Mouse (Mus musculus) MEL (cell line): Measurements from ENCODE around the gene Hemk1.

ENCODE experiments used
- GATA1 ChIP-seq: IDR thresholded peaks from 2 replicates; pipeline ENCODE4 v1.6.1; 2011; ENCODE audit warnings: low read depth, low read length, improper control_type of control experiment
- RCOR1 ChIP-seq: IDR thresholded peaks from 2 replicates; pipeline ENCODE4 v1.6.1; 2012; ENCODE audit warnings: low read depth, mild to moderate bottlenecking, inconsistent platforms, low read length, improper control_type of control experiment

GRCm38 (mm10) chr9:107386722-107387121 lies 48.6 kb upstream of the Hemk1 start:
- TF ChIP-seq RCOR1 = no peak
- TF ChIP-seq GATA1 = no peak
